Mouse (Mus musculus) small intestine, adult 2 months (tissue): ENCODE measurements at regions not wholly inside any gene's neighbourhood (a gene's known extent, or its start where the extent isn't known, plus 50 kb on each side); places are given as distances from the start of the nearest gene placed in this dataset.

Source experiments
- H3K27ac ChIP-seq: fragments of 200-500 bp; 2 replicates; pipeline ENCODE4 v1.5.1; 2012; ENCODE audit warnings: low read depth, low read length, control low read depth, inconsistent platforms; ENCODE audit not compliant: insufficient read depth
- H3K27me3 ChIP-seq: fragments of 200-500 bp; 2 replicates; pipeline ENCODE4 v1.6.1; 2012; ENCODE audit warnings: mild to moderate bottlenecking, moderate library complexity, low read length, inconsistent platforms; ENCODE audit not compliant: control insufficient read depth, insufficient read depth
- H3K36me3 ChIP-seq: fragments of 200-500 bp; 2 replicates; pipeline ENCODE4 v1.6.1; 2012; ENCODE audit warnings: mild to moderate bottlenecking, low read length, control low read depth, inconsistent platforms; ENCODE audit not compliant: control insufficient read depth, insufficient read depth
- H3K4me1 ChIP-seq: fragments of 200-500 bp; 2 replicates; pipeline ENCODE4 v1.6.1; 2012; ENCODE audit warnings: low read length, inconsistent platforms, mixed read lengths; ENCODE audit not compliant: control insufficient read depth, insufficient read depth, insufficient read length
- H3K4me3 ChIP-seq: fragments of 200-500 bp; 2 replicates; pipeline ENCODE4 v1.5.1; 2012; ENCODE audit warnings: low read depth, mild to moderate bottlenecking, control low read depth, inconsistent platforms, low read length, moderate library complexity
- CTCF ChIP-seq: fragments of 200-500 bp; IDR thresholded peaks from 2 replicates; pipeline ENCODE4 v1.5.1; 2012; ENCODE audit warnings: low read depth, mild to moderate bottlenecking, control low read depth, inconsistent platforms, low read length, moderate library complexity, mixed read lengths; ENCODE audit not compliant: insufficient replicate concordance, insufficient read length; ENCODE audit errors: extremely low read depth
- POLR2A ChIP-seq: fragments of 200-500 bp; IDR thresholded peaks from 2 replicates; pipeline ENCODE4 v1.6.1; 2012; ENCODE audit warnings: low read depth, mild to moderate bottlenecking, control low read depth, inconsistent platforms, low read length, moderate library complexity
- WGBS: fragments of 180-500 bp; shearing (Covaris S2); methylation state at CpG from one replicate; pipeline ENCODE4 v1.1.7; 2018; 5-methylcytosine and 5-hydroxymethylcytosine counted together

DNA sequence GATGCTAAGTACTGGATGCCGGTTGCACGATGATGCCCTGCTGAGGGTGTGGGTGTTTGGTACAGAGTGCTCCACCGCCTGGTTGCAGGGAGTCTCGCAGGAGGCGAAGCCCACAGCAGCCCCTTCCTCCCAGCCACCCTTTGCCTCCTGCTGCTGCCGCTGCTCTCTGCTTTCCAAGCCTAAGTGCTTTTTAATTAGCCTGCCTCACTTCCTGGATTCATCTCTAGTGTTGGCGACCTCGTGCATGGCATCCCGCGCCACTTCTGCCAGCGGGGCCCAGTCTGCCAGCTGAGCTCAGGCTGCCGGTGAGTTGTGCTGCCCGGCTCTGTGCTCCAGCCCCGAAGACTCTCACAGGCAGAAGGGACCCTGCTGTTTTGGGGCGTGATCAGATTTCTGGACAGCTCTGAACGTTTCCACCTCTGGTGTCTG is 159.3 kb downstream of the Gxylt1 start:
- TF ChIP-seq POLR2A, result no peak
- TF ChIP-seq CTCF, result no peak
- Histone ChIP-seq H3K4me3 (no peak overlapping the region), H3K36me3 (no peaks in the 10 kb centered on the region), H3K4me1 (no peaks in the 10 kb centered on the region), H3K27me3 (no peaks in the 10 kb centered on the region), H3K27ac (no peak overlapping the region)
- WGBS, result 17% methylated on average over 16 of the region's 16 CpGs

GRCm38 (mm10) chr15:93104936-93105335 is 170.0 kb downstream of the Gxylt1 start:
- Histone ChIP-seq H3K4me1 (no peaks in the 10 kb centered on the region), H3K27ac (no peak overlapping the region), H3K36me3 (no peaks in the 10 kb centered on the region), H3K27me3 (no peaks in the 10 kb centered on the region), H3K4me3 (no peak overlapping the region)
- WGBS, result 84% methylated on average over 4 of the region's 4 CpGs
- TF ChIP-seq CTCF (no peak), POLR2A (no peak)

DNA sequence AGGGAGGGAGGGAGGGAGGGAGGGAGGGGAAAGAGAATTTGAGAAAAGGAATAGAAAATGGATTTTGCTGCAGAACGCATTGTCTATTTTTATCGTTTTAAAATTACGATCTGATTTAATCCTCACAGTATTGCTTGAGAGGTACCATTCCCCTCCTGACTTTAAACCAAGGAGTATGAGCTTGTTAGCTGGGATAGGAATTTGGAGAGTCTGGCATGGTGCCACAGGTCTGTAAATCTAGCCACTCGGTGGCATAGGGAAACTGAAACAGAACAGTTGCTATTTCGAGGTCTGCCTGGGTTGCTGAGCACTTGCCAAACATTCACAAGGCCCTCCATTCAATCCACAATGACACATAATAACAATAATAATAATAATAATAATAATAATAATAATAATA is 171.6 kb downstream of the Gxylt1 start:
- Histone ChIP-seq H3K27me3 (no peaks in the 10 kb centered on the region), H3K27ac (no peak overlapping the region), H3K36me3 (no peaks in the 10 kb centered on the region), H3K4me3 (no peak overlapping the region), H3K4me1 (no peaks in the 10 kb centered on the region)
- TF ChIP-seq POLR2A (no peak), CTCF (no peak)
- WGBS, result 79% methylated on average over 5 of the region's 5 CpGs

DNA sequence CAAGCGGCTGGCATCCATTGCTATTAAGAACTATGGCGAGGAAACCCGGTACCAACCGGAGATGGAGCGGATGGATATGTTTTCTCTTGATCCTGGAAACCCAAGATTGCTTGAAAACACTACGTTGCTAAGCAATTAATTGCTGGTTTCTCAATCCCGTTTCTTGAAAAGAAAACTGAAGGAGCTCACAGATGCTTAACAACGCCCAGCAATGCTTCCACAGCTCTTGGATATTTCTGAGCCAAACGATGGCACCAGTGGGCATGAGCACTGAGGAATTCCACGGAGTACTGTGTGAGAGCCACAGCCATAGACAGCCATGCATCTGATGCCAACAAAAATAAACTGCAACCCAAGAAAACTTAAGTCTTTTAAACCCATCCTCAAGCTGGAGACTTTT is 173.1 kb downstream of the Gxylt1 start:
- TF ChIP-seq POLR2A (no peak), CTCF (no peak)
- H3K27ac ChIP-seq, result no peak overlapping the region
- no peak overlapping the region for H3K4me3 ChIP-seq
- no peaks in the 10 kb centered on the region for H3K4me1 ChIP-seq
- no peaks in the 10 kb centered on the region for H3K27me3 ChIP-seq
- H3K36me3 ChIP-seq, result no peaks in the 10 kb centered on the region
- WGBS, result 82% methylated on average over 10 of the region's 10 CpGs

DNA sequence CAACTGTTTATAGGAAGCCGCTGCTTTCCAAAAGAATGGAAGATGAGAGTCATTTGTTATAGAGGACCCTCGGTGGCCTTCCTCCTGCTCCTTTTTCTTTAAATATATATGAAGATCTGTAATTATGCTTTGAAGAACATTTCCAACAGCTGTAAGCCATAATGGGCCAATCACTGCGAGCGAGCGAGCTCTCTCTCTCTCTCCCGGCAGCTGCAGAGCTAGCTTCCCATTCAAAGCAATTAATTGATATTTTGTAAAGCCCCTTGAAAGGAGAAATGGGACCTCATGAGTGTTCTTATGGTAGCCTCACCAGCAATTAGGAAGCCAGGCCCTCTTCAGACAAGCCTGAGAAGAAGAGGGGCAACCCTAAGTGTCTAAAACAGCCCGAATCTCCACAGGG is 174.1 kb downstream of the Gxylt1 start:
- TF ChIP-seq CTCF (no peak), POLR2A (no peak)
- no peaks in the 10 kb centered on the region for H3K36me3 ChIP-seq
- 77% methylated on average over 7 of the region's 7 CpGs for WGBS
- H3K27ac ChIP-seq, result no peak overlapping the region
- H3K27me3 ChIP-seq, result no peaks in the 10 kb centered on the region
- no peaks in the 10 kb centered on the region for H3K4me1 ChIP-seq
- no peak overlapping the region for H3K4me3 ChIP-seq

DNA sequence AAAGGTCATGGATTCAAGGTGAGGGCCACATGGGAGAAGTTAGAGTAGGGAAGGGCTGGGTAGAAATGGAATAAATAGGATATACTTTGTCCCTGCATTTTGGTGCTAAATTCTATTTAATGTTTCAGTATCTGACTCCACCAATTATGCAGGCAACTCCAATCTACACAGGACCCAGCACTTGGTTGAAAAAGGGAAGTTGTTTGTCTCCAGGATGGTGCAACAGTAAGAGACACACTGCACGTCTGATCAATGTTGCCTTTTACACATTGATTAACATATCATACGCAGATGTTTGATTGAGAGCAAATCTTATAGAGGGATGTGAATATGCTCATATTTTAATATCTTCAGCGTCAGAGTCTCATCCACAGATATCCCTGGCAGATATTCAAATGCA is 175.1 kb downstream of the Gxylt1 start:
- WGBS, result 74% methylated on average over 3 of the region's 3 CpGs
- Histone ChIP-seq H3K36me3 (no peaks in the 10 kb centered on the region), H3K4me3 (no peak overlapping the region), H3K27ac (no peak overlapping the region), H3K27me3 (no peaks in the 10 kb centered on the region), H3K4me1 (no peaks in the 10 kb centered on the region)
- TF ChIP-seq POLR2A (no peak), CTCF (no peak)

DNA sequence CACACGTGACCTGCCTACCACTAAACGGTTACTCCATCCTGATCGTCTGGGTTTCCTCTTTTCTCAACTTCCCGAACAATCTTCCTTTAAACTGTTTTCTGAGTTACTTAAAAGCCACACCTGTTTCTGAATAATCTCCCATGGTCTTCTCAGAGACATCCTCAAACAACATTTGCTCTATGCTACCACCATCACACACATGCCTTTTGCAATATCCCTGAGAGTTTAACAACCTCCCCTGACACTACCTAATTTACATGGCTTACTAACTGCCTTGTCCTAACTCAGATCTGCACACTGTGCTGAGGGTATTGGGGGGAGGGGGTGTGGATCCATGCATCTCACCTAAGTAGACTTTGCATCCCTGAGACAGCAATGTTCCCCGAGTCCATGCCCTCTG is 178.6 kb downstream of the Gxylt1 start:
- Histone ChIP-seq H3K4me3 (no peak overlapping the region), H3K4me1 (no peaks in the 10 kb centered on the region), H3K27me3 (no peaks in the 10 kb centered on the region), H3K27ac (no peak overlapping the region), H3K36me3 (no peaks in the 10 kb centered on the region)
- TF ChIP-seq POLR2A, result no peak
- TF ChIP-seq CTCF, result no peak
- WGBS, result 73% methylated on average over 5 of the region's 5 CpGs

DNA sequence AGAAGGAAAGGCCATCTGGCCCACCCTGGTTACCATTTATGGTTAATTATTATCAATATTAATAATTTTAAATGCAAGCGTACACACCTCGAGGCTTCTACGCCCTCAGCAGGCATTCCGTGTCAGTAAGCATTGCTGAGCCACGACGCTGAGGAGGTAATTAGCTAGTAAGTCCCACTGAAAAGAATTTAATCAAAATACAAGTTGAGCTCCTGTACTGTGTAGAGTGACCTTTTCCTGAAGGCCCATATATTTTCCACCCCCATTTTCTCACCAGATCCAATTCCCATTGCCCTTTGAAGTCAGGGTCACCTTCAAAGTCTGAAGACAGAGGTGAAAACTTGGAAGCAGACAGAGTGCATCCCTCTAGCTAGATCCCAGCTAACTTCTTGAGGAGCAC is 179.8 kb downstream of the Gxylt1 start:
- H3K36me3 ChIP-seq, result no peaks in the 10 kb centered on the region
- H3K4me3 ChIP-seq, result no peak overlapping the region
- TF ChIP-seq CTCF (no peak), POLR2A (no peak)
- 65% methylated on average over 6 of the region's 6 CpGs for WGBS
- no peaks in the 10 kb centered on the region for H3K4me1 ChIP-seq
- no peaks in the 10 kb centered on the region for H3K27me3 ChIP-seq
- no peak overlapping the region for H3K27ac ChIP-seq
